Mouse (Mus musculus) skeletal muscle tissue, adult 2 months (tissue): ENCODE measurements at regions not wholly inside any gene's neighbourhood (a gene's known extent, or its start where the extent isn't known, plus 50 kb on each side); places are given as distances from the start of the nearest gene placed in this dataset.
A peak's percentile ranks its signal among the peaks of the same experiment; 100 is the strongest.
"Not testable (repeated sequence)": the region's sequence is repeated elsewhere in the genome, so short reads cannot be mapped to it uniquely, and the experiment has no call there.

Experiments
- DNase-seq: peaks from one replicate; pipeline ENCODE4 v3.0.0-alpha.2; 2012; ENCODE audit warnings: low read depth, low spot score

GRCm38 (mm10) chr6:117677062-117677461 lies 163.9 kb upstream of the Zfp637 start:
- DNase-seq = no peak

DNA sequence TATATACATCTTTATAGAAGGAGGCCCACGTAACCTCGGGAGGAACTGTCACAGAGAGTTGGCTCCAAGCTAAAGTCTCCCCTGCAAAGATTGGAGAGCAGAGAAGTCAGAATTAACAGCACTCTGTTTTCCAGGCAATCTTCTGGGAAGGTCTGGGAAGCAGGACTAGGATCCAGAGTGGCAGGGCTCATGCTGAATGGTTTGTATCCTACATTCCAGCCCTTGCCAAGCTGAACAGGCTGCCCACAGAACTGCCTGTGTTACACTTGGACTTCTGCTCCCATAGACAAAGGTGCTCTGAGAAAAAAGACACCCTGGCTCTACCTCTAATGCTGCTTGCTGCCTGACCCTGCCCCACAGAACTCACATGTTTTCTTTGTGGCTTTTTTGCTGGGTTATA lies 163.2 kb upstream of the Zfp637 start:
- no peak for DNase-seq

DNA sequence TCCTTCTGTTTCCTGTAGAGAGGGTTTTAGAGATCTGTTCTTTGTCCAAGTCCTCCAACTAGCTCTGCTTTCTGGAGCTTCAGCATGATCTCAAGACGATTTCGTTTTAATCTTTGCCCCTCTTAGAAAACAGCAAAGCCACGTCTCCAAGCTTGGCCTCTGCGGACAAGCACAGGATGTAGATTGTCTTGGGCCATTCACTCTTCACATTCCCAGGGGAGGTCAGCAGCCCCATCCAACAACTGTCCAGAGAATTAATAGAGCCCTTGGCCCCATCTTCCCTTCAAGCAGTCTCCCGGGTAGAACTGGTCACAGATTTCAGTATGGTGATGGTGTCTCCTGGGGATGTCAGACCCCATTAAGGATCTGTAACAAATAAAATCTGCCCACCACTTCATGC lies 162.7 kb upstream of the Zfp637 start:
- no peak for DNase-seq

- DNase-seq = no peak
These were observed 162.1 kb upstream of the Zfp637 start for GRCm38 (mm10) chr6:117678877-117679276.

- DNase-seq = no peak
These were observed 154.8 kb upstream of the Zfp637 start for GRCm38 (mm10) chr6:117686212-117686611.

GRCm38 (mm10) chr6:117687045-117687444 lies 153.9 kb upstream of the Zfp637 start:
- peak; percentile 15 for DNase-seq

DNA sequence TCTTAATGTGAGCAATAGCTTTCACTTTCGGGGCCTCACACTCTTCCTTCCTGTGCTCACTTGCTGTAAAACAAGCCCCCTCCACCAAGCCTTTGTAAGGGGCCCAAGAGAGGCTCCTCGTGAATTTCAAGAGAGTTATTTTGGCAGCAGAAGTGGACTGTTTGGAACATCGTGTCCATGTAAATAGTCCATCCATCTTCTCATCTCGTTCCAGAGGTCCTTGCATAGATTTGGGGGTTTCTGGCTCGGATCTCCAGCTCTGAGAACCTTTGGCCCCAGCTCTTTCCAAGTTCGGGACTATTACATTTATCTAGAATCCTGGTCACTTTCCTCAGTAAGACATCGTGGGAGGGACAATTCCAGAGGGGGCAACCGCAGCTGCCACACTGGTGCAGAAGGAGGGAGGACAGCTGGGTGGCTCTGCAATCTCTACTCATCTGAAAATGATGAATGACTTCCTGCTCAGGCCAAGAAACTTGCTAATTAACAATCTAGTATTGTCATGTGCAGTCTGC lies 152.3 kb upstream of the Zfp637 start:
- no peak for DNase-seq

- DNase-seq = no peak
These were observed 140.7 kb upstream of the Zfp637 start for GRCm38 (mm10) chr6:117700286-117700685.

DNA sequence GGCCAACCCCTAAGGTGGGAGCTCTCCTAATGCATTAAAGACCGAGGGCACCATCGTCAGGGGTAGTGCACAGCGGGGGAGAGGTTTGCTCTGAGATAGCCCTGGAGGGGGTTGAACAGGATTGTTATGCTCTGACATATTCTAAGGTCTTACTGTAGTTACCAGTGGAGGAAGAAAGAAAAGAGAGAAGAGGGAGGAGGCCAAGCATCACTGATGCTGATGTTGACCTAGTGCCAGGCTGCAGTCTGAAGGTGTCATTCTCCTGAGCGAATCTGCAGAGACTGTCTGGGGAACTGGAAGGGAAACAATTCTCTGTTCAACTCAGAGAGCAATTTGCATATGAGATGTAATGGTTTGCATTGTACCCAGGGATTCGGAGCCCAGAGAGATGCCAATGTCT lies 139.4 kb upstream of the Zfp637 start:
- no peak for DNase-seq

DNA sequence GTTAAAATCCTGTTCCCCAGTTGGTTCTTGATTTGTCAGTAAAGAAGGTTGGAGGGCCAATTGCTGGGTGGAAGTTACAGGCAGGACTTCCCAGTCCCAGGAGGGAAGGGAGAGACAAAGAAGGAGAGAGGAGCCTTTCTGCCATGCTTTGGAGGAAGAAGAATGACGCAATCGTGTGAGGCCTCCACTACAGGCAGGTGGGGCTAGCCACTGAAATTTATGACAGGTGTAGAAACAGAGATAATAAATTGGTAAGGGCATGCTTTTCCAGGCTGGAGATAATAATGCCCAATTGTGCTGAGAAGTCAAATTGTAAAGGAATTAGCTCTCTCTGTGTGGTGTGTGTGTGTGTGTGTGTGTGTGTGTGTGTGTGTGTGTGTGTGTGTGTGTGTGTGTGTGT lies 135.0 kb upstream of the Zfp637 start:
- no peak for DNase-seq

DNA sequence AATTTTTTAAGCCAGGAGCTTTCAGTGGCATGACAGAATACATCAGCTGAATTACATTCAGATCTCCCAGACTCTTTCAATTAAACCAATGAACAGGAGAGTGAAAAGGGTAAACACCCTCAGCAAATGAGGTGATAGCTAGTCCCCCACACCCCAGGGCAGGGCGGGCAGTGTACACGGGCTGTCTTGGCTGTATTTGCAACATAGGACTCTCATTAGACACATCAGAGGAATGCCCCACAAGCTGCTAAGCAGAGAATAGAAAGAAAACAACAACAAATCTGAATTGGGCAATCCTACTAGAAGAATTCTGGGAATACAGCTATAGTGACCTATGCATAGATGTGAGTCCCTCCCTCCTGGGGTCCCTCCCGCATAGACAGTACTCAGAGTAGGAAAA lies 131.8 kb upstream of the Zfp637 start:
- no peak for DNase-seq

- no peak for DNase-seq
These were observed 125.8 kb upstream of the Zfp637 start for GRCm38 (mm10) chr6:117715056-117715777.

DNA sequence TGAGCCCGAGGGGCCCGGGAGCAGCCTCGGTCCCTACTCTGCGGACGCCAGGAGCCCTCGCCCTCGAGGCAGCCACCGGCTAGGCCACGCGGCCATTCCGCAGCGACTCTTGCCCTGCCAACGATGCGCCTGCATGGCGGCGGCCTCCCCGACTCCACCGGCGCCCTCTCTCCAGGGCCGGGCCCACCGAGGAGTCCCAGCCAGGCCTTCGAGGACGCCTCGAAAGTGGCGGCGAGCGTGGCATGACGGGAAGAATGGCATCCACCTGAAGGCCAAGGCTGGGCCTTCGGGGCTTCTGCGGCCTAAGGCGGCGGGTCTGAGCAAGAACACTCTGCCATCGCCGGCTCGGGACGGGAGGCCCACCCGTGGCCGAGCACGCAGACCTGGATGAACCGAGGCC lies 124.6 kb upstream of the Zfp637 start:
- DNase-seq = not testable (repeated sequence)

- not testable (repeated sequence) for DNase-seq
These were observed 88.6 kb upstream of the Zfp637 start for GRCm38 (mm10) chr6:117752338-117752737.

- not testable (repeated sequence) for DNase-seq
These were observed 85.3 kb upstream of the Zfp637 start for GRCm38 (mm10) chr6:117755682-117756081.

- no peak for DNase-seq
These were observed 84.8 kb upstream of the Zfp637 start for GRCm38 (mm10) chr6:117756176-117756575.

- peak; percentile 20 for DNase-seq
These were observed 82.5 kb upstream of the Zfp637 start for GRCm38 (mm10) chr6:117758516-117758915.

GRCm38 (mm10) chr6:117771506-117771905 lies 69.5 kb upstream of the Zfp637 start:
- no peak for DNase-seq

DNA sequence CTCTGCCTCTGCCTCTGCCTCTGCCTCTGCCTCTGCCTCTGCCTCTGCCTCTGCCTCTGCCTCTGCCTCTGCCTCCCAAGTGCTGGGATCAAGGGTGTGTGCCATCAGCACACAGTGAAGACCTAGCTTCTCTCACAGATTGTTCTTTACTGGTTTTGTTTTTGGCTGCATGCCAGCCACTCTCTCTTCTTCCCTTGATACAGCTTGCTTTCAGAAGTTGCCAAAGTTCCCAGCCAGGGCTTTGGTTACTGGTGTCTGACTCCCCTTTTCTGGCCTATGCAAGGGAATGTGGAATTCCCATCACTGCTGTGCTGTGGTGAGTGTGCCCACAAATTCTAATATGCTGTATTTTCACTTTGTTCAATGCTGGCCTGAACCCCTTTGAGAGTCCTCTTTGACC lies 68.6 kb upstream of the Zfp637 start:
- peak; percentile 37 for DNase-seq

DNA sequence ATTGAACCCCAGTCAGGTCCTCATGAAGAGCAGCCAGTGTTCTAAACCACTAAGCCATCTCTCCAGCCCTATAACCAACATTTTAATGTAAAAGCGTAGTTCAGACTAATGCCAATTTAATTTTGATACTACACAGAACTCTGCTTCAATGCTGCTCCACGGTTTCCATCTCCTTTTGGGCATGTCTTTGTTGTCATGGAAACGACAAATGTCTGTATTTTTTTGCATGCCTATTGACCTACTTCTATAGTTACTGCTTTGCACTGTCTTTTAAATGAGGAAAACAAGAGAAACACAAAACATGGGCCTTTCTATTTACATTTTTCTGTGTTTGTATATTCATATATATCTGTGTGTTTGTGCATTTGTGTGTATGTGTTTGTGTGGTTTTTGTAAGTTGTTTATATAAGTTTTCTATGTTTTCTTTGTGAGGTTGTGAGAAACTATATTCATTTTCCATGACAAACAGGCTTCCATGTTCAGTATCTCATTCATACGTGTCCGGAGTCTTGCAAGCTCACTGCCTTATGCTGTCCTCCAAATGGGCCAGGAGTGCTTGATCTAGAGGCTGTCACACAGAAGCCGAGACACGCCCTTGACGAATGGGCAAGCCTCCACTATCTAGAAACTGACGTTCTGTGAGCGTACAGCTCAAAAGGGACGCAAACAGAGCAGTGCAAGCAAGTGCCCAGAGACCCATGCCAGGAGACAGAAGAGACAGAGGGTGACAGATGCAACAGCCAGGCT lies 65.5 kb upstream of the Zfp637 start:
- DNase-seq = no peak

GRCm38 (mm10) chr6:117778027-117778426 lies 63.0 kb upstream of the Zfp637 start:
- no peak for DNase-seq

GRCm38 (mm10) chr6:117778481-117778880 lies 62.5 kb upstream of the Zfp637 start:
- DNase-seq = peak; percentile 7

- DNase-seq = no peak
These were observed 62.0 kb upstream of the Zfp637 start for GRCm38 (mm10) chr6:117779020-117779419.
